Mouse (Mus musculus) embryo, embryonic 10 days (tissue): ENCODE measurements around the gene Trim11.
A peak's percentile ranks its signal among the peaks of the same experiment; 100 is the strongest.

Source experiments
- DNase-seq: peaks from one replicate; pipeline ENCODE4 v3.0.0-alpha.2; 2015; ENCODE audit warnings: low spot score

The Trim11 gene

GRCm38 (mm10) chr11:58955868-58956257 lies 22.0 kb upstream of the Trim11 start:
- no peak for DNase-seq

- no peak for DNase-seq
Observed at GRCm38 (mm10) chr11:58957226-58957914, 20.5 kb upstream of the Trim11 start.

GRCm38 (mm10) chr11:58958536-58958935 lies 19.4 kb upstream of the Trim11 start:
- no peak for DNase-seq

GRCm38 (mm10) chr11:58959186-58959825 lies 18.6 kb upstream of the Trim11 start:
- no peak for DNase-seq

GRCm38 (mm10) chr11:58959921-58960465 lies 17.9 kb upstream of the Trim11 start:
- peak; percentile 83 for DNase-seq

- DNase-seq: no peak
Observed at GRCm38 (mm10) chr11:58961364-58962177, 16.3 kb upstream of the Trim11 start.

GRCm38 (mm10) chr11:58963543-58963942 lies 14.3 kb upstream of the Trim11 start:
- no peak for DNase-seq

- no peak for DNase-seq
Observed at GRCm38 (mm10) chr11:58964216-58964615, 13.7 kb upstream of the Trim11 start.

- no peak for DNase-seq
Observed at GRCm38 (mm10) chr11:58965001-58965760, 12.7 kb upstream of the Trim11 start.

GRCm38 (mm10) chr11:58967346-58967745 lies 10.5 kb upstream of the Trim11 start:
- DNase-seq: no peak

GRCm38 (mm10) chr11:58968551-58968950 lies 9.3 kb upstream of the Trim11 start:
- DNase-seq: no peak

- DNase-seq: no peak
Observed at GRCm38 (mm10) chr11:58969027-58969426, 8.9 kb upstream of the Trim11 start.

- DNase-seq: no peak
Observed at GRCm38 (mm10) chr11:58969659-58970058, 8.2 kb upstream of the Trim11 start.

GRCm38 (mm10) chr11:58970831-58971530 lies 6.9 kb upstream of the Trim11 start:
- DNase-seq: no peak

- DNase-seq: no peak
Observed at GRCm38 (mm10) chr11:58971796-58972195, 6.1 kb upstream of the Trim11 start.

- DNase-seq: no peak
Observed at GRCm38 (mm10) chr11:58974414-58974813, 3.5 kb upstream of the Trim11 start.

GRCm38 (mm10) chr11:58977150-58977549 lies 743 bp upstream of the Trim11 start:
- DNase-seq: no peak

GRCm38 (mm10) chr11:58977607-58978026 lies 276 bp upstream of the Trim11 start:
- DNase-seq: no peak

GRCm38 (mm10) chr11:58978706-58979030 lies 775 bp downstream of the Trim11 start:
- no peak for DNase-seq

GRCm38 (mm10) chr11:58979183-58979582 lies 1.3 kb downstream of the Trim11 start:
- DNase-seq: no peak

- DNase-seq: no peak
Observed at GRCm38 (mm10) chr11:58979661-58980060, 1.8 kb downstream of the Trim11 start.
